Mouse (Mus musculus) ES-Bruce4 (cell line): ENCODE results near the gene Auts2.

ENCODE experiments used
- CTCF ChIP-seq: IDR thresholded peaks from one replicate; pipeline ENCODE4 v1.8.1; 2011; ENCODE audit warnings: low read depth, low read length
- EP300 ChIP-seq: IDR thresholded peaks from 2 replicates; pipeline ENCODE4 v1.6.1; 2011; ENCODE audit warnings: low read depth, low read length; ENCODE audit not compliant: insufficient read depth

DNA sequence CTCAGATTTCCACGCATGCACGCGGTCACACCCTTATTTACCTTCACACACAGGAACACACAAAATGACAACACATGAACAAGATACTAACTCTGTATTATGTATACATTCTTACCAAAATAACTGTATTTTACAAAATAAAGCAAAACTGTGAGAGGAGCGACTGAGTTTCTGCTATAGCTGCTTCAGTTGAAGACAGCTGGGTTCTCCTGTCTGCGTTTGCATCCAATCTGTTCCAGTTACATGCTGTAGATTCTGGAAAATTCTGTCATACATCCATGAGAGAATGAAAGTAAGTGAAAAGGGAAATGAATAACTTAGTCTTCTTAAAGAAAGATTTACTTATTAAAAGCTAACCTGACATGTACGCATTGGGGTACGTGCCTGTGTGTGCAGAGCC lies 844.2 kb downstream of the Auts2 start:
- TF ChIP-seq EP300 (no peak), CTCF (no peak)
